Mouse (Mus musculus) ES-Bruce4 (cell line): Measurements from ENCODE around the gene Col5a1.

ENCODE experiments used
- CTCF ChIP-seq: IDR thresholded peaks from one replicate; pipeline ENCODE4 v1.8.1; 2011; ENCODE audit warnings: low read depth, low read length
- POLR2A ChIP-seq: IDR thresholded peaks from one replicate; pipeline ENCODE4 v1.8.1; 2011; ENCODE audit warnings: low read length; ENCODE audit not compliant: insufficient read depth

DNA sequence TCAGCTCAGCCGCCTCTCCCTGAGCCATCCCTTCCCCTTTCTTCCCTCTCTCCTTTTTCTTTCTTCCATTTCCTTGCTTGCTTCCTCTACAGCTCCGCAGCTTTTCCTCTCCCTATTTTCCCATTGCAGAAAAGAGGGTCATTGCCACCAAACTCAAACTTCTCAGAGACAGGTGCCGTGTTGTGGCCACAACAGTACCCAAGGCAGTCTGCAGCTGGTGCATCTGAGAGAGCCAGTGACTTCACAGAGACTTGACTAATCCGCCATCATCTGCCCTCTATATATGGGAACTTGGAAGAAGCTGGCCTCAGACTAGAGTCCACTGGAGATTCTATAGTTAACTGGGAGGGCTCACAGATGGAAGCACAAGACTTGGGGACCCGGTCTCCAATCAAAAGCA, 13.2 kb upstream of the Col5a1 start:
- TF ChIP-seq CTCF (no peak), POLR2A (no peak)
